Mouse (Mus musculus) hindbrain, embryonic 11.5 days (tissue): ENCODE measurements around the gene Glra1. TPM values are rescaled to one million over a fixed set of nuclear protein-coding genes. Genes with fewer than 3 reads are reported as not detected.
A peak's percentile ranks its signal among the peaks of the same experiment; 100 is the strongest.

Experiments
- ATAC-seq: fragments of 200-750 bp; cut with Nextera tagmentation; 2 replicates; pipeline ENCODE4 v1.8.0; 2017; ENCODE audit warnings: mild to moderate bottlenecking, moderate TSS enrichment, moderate library complexity; ENCODE audit not compliant: low FRiP score
- DNase-seq: peaks from one replicate; pipeline ENCODE4 v3.0.0-alpha.2; 2015; ENCODE audit warnings: low spot score
- H3K27ac ChIP-seq: fragments of 300-500 bp; sonication (generic); 2 replicates; pipeline ENCODE4 v1.5.1; 2014; ENCODE audit warnings: mild to moderate bottlenecking, low read depth, low read length
- H3K27me3 ChIP-seq: fragments of 300-500 bp; sonication (generic); 2 replicates; pipeline ENCODE4 v1.6.1; 2014; ENCODE audit warnings: mild to moderate bottlenecking, low read length, moderate library complexity, mixed read lengths; ENCODE audit not compliant: control insufficient read depth, insufficient read depth
- H3K36me3 ChIP-seq: fragments of 300-500 bp; sonication (generic); 2 replicates; pipeline ENCODE4 v1.6.1; 2014; ENCODE audit warnings: mild to moderate bottlenecking, low read length, moderate library complexity, mixed read lengths; ENCODE audit not compliant: control insufficient read depth, insufficient read depth
- H3K4me1 ChIP-seq: fragments of 300-500 bp; sonication (generic); replicated peaks from 2 replicates; pipeline ENCODE4 v1.6.1; 2014; ENCODE audit warnings: low read length, mixed read lengths; ENCODE audit not compliant: control insufficient read depth, insufficient read depth
- H3K4me2 ChIP-seq: fragments of 300-500 bp; sonication (generic); replicated peaks from 2 replicates; pipeline ENCODE4 v1.6.1; 2014; ENCODE audit warnings: mild to moderate bottlenecking, low read depth, low read length
- H3K4me3 ChIP-seq: fragments of 300-500 bp; sonication (generic); 2 replicates; pipeline ENCODE4 v1.5.1; 2014; ENCODE audit warnings: low read depth, low read length
- H3K9ac ChIP-seq: fragments of 300-500 bp; sonication (generic); 2 replicates; pipeline ENCODE4 v1.6.1; 2014; ENCODE audit warnings: low read depth, low read length
- H3K9me3 ChIP-seq: fragments of 300-500 bp; sonication (generic); 2 replicates; pipeline ENCODE4 v1.6.1; 2016; ENCODE audit warnings: low read length; ENCODE audit not compliant: control insufficient read depth
- WGBS: fragments of 180-500 bp; shearing (Covaris S2); extraction: QIAGEN DNeasy Blood & Tissue Kit; methylation state at CpG from one replicate; pipeline ENCODE4 v1.1.7; 2014; 5-methylcytosine and 5-hydroxymethylcytosine counted together
- polyA plus RNA-seq: library from polyadenylated mRNA; unstranded; fragments of >200 nt; fragmentation: Nextera tagmentation; extraction: Ambion mirVana; gene quantifications from 2 replicates; pipeline ENCODE4 v1.2.1, GENCODE M21; 2014

Gene Glra1
- polyA plus RNA-seq, 1 experiment from 2014 or later, result 10.0 TPM

GRCm38 (mm10) chr11:55534766-55535165, 73.2 kb downstream of the Glra1 start:
- no peak for DNase-seq
- Histone ChIP-seq H3K4me3 (no peak overlapping the region), H3K9ac (no peak overlapping the region), H3K27ac (no peak overlapping the region), H3K9me3 (no peaks in the 10 kb centered on the region), H3K36me3 (no peaks in the 10 kb centered on the region), H3K4me2 (no peak overlapping the region), H3K4me1 (no peaks in the 10 kb centered on the region), H3K27me3 (no peaks in the 10 kb centered on the region)
- 46% methylated on average over 2 of the region's 2 CpGs for WGBS
- ATAC-seq, result no peak

GRCm38 (mm10) chr11:55533378-55533777, 74.6 kb downstream of the Glra1 start:
- DNase-seq (no peak), ATAC-seq (no peak)
- Histone ChIP-seq H3K27ac (no peak overlapping the region), H3K27me3 (no peaks in the 10 kb centered on the region), H3K4me2 (no peak overlapping the region), H3K9ac (no peak overlapping the region), H3K4me3 (no peak overlapping the region), H3K36me3 (no peaks in the 10 kb centered on the region), H3K9me3 (no peaks in the 10 kb centered on the region), H3K4me1 (no peaks in the 10 kb centered on the region)
- 92% methylated on average over 5 of the region's 5 CpGs for WGBS

- Histone ChIP-seq H3K27me3 (no peaks in the 10 kb centered on the region), H3K36me3 (no peaks in the 10 kb centered on the region), H3K27ac (no peak overlapping the region), H3K9me3 (no peaks in the 10 kb centered on the region), H3K4me3 (no peak overlapping the region), H3K9ac (no peak overlapping the region), H3K4me1 (no peaks in the 10 kb centered on the region), H3K4me2 (no peak overlapping the region)
- DNase-seq (no peak), ATAC-seq (no peak)
- 87% methylated on average over 7 of the region's 7 CpGs for WGBS
These were observed 77.3 kb downstream of the Glra1 start for GRCm38 (mm10) chr11:55530741-55531140.

DNA sequence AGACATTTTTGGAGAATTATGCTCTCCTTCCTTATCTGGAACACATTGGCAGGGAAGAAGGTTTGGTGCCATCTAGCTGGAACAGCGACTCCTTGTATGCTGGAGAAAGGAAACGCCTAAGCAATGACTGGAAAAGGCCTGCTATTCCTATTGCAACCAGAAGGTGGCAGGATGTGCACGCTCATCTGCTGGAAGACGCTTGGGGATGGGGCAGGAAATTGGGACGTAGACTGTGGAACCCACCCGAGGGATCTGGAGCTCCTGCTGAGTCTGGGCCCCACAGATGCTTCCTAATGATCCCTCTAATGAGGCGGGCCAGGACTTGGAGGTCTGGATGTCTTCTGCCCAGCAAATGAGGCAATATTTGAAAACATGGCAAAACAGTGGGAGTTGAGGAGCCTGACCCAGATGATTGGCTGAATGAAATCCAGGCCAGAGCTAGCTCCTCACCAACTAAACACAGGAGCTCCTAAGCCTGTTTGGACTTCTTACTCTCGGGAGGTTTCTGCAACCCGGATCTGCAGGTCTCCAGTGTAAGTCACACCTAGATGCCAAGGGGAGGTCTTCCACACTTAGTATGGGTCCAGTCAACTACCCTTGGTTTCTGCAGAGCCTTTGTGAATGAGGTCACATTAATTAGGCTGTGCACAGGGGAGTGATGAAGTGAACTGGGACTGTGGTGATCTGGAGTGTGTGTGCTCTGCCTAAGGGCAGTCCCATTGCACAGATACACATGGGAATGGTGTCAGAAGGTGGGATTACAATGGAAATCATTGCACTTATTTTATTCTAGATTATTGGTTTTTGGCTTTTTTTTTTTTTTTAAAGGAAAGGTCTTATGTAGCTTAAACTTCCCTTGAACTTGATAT, 89.0 kb downstream of the Glra1 start:
- no peaks in the 10 kb centered on the region for H3K27me3 ChIP-seq
- ATAC-seq (peak; percentile 38; the same call in 1 of the 2 replicates), DNase-seq (peak; percentile 86)
- no peaks in the 10 kb centered on the region for H3K9me3 ChIP-seq
- no peaks in the 10 kb centered on the region for H3K4me1 ChIP-seq
- H3K9ac ChIP-seq, result no peak overlapping the region
- H3K4me3 ChIP-seq, result no peak overlapping the region
- no peaks in the 10 kb centered on the region for H3K36me3 ChIP-seq
- H3K27ac ChIP-seq, result no peak overlapping the region
- 11% methylated on average over 9 of the region's 9 CpGs for WGBS
- no peak overlapping the region for H3K4me2 ChIP-seq

GRCm38 (mm10) chr11:55517666-55518065, 90.3 kb downstream of the Glra1 start:
- Histone ChIP-seq H3K9ac (no peak overlapping the region), H3K4me1 (no peaks in the 10 kb centered on the region), H3K27ac (no peak overlapping the region), H3K4me3 (no peak overlapping the region), H3K27me3 (no peaks in the 10 kb centered on the region), H3K9me3 (no peaks in the 10 kb centered on the region), H3K36me3 (no peaks in the 10 kb centered on the region), H3K4me2 (no peak overlapping the region)
- WGBS, result 71% methylated on average over 5 of the region's 5 CpGs
- DNase-seq, result no peak
- ATAC-seq, result no peak

- Histone ChIP-seq H3K27me3 (no peaks in the 10 kb centered on the region), H3K9me3 (no peaks in the 10 kb centered on the region), H3K4me1 (no peaks in the 10 kb centered on the region), H3K4me3 (no peak overlapping the region), H3K27ac (no peak overlapping the region), H3K4me2 (no peak overlapping the region), H3K36me3 (no peaks in the 10 kb centered on the region), H3K9ac (no peak overlapping the region)
- WGBS, result 54% methylated on average over 5 of the region's 5 CpGs
- peak; percentile 65 for DNase-seq
- ATAC-seq, result no peak
These were observed 96.6 kb downstream of the Glra1 start for GRCm38 (mm10) chr11:55511374-55511773.

DNA sequence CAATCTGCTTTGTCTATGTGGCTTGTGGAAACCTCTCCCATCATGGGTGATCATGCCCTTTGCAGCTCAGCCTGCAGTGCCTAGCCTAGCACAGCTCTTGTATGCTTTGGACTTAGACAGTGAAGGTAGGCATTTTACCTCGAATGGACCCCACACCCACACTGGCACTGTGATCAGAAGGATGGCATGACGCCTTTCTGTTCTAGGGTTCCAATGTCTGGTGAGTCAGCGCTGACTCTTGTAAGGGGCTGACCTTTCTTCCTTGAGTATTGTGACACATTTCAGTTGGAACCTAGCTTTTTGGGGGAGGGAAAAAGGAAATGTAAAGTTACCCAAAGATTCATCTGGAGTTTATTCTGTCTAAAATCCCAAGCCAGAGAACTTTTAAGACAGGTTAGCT, 102.5 kb downstream of the Glra1 start:
- H3K36me3 ChIP-seq, result peaks cover 2% of the 10 kb centered on the region; the same call in 1 of the 2 replicates
- DNase-seq (no peak), ATAC-seq (no peak)
- no peaks in the 10 kb centered on the region for H3K9me3 ChIP-seq
- 91% methylated on average over 3 of the region's 3 CpGs for WGBS
- no peak overlapping the region for H3K4me3 ChIP-seq
- H3K4me2 ChIP-seq, result no peak overlapping the region
- no peak overlapping the region for H3K27ac ChIP-seq
- H3K27me3 ChIP-seq, result no peaks in the 10 kb centered on the region
- no peak overlapping the region for H3K9ac ChIP-seq
- no peaks in the 10 kb centered on the region for H3K4me1 ChIP-seq

DNA sequence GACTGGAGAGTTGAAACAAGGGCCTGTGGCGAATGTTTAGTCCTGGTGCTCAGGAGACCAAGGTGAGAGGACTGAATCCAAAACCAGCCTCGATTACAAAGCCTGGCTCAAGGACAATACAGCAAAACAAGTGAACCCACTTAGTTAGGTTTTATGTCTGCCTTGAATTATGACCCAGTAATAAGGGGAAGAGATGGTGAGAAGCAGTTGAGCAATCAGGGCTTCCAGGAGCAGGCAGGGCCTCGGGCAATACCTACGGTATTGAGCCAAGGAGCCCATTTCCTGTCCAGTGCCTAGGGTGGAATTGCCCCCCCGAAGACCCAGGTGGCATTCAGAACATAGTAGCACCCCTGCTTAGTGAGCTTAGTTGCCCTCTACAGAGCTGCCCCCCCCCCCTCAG, 105.1 kb downstream of the Glra1 start:
- Histone ChIP-seq H3K9me3 (no peaks in the 10 kb centered on the region), H3K36me3 (peaks cover 7% of the 10 kb centered on the region; the same call in 1 of the 2 replicates), H3K27ac (no peak overlapping the region), H3K4me3 (no peak overlapping the region), H3K27me3 (no peaks in the 10 kb centered on the region), H3K4me1 (no peaks in the 10 kb centered on the region), H3K4me2 (no peak overlapping the region), H3K9ac (no peak overlapping the region)
- WGBS, result 89% methylated on average over 5 of the region's 5 CpGs
- ATAC-seq (no peak), DNase-seq (no peak)

DNA sequence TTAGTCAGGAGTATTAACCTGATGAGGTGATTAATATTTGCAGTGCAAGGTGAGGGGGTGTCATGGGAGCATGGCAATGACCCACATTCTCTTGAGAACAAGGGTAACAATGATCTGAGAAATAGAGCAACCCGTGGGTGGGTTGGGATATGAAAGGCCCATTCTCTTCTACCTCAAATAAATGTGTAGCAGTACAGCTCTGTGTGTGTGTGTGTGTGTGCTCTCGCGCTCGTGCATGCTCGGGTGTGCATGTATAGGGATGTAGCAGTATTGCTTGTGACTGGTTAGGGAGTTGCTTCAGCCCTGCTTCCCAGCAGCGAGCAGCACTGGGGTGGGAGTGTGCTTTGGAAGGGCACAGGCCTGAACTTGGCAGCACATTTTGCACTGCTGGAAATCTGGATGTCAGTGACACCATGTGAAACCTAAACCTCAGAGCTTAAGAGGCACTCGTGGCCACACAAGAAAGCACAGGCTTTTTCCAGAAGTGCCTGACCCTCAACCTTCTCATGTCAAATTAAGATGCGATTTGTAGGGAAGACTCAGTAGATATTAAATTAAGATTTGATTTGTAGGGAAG, 106.0 kb downstream of the Glra1 start:
- no peaks in the 10 kb centered on the region for H3K27me3 ChIP-seq
- H3K4me2 ChIP-seq, result no peak overlapping the region
- H3K36me3 ChIP-seq, result peaks cover 7% of the 10 kb centered on the region; the same call in 1 of the 2 replicates
- no peak overlapping the region for H3K4me3 ChIP-seq
- no peaks in the 10 kb centered on the region for H3K4me1 ChIP-seq
- H3K27ac ChIP-seq, result no peak overlapping the region
- H3K9ac ChIP-seq, result no peak overlapping the region
- DNase-seq (no peak), ATAC-seq (no peak)
- WGBS, result 83% methylated on average over 8 of the region's 8 CpGs
- no peaks in the 10 kb centered on the region for H3K9me3 ChIP-seq
